Mouse (Mus musculus) erythroblast, embryonic 14.5 days (primary cell): Measurements from ENCODE around the gene Mogat2.

Source experiments
- GATA1 ChIP-seq: IDR thresholded peaks from 2 replicates; pipeline ENCODE4 v1.6.1; 2012; ENCODE audit warnings: low read length, inconsistent platforms, mixed read lengths
- TAL1 ChIP-seq: IDR thresholded peaks from 3 replicates; pipeline ENCODE4 v1.6.1; 2012; ENCODE audit warnings: low read length, inconsistent platforms, mixed read lengths

DNA sequence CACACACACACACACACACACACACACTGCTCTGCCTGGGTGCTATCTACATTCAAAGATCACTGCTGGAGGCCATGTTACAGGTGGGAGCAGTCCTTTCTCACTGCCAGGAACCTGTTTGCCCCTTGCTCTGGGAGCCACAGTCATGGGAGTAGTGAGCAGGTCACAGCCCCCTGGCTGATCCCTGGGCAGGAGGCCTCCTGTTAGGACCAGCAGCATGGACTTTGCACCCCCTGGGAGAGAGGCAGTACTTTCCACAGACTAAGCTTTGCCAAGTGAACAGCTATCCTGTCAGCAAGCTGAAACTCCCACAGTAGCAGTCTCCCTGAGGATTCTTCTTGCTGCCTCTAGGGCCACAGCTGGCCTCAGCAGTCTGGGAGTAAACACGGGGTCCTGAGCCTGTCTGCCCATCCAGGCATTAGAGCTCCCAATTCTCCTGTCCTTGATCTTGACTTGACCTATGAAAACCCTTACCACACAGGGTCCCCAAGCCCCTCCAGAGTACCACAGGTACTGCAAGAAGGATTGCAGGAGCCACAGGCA lies 13.7 kb downstream of the Mogat2 start:
- TF ChIP-seq TAL1 (no peak), GATA1 (no peak)
